Mouse (Mus musculus) hindbrain, embryonic 13.5 days (tissue): ENCODE results near the gene Eif4enif1. TPM values are rescaled to one million over a fixed set of nuclear protein-coding genes. Genes with fewer than 3 reads are reported as not detected.
A peak's percentile ranks its signal among the peaks of the same experiment; 100 is the strongest.
"Not testable (repeated sequence)": the region's sequence is repeated elsewhere in the genome, so short reads cannot be mapped to it uniquely, and the experiment has no call there.

Experiments
- ATAC-seq: fragments of 200-750 bp; cut with Nextera tagmentation; 2 replicates; pipeline ENCODE4 v1.8.0; 2017; ENCODE audit warnings: moderate TSS enrichment; ENCODE audit not compliant: low FRiP score
- H3K27ac ChIP-seq: fragments of 300-500 bp; sonication (generic); 2 replicates; pipeline ENCODE4 v1.5.1; 2015; ENCODE audit warnings: inconsistent platforms, mild to moderate bottlenecking, moderate library complexity
- H3K27me3 ChIP-seq: fragments of 300-500 bp; sonication (generic); 2 replicates; pipeline ENCODE4 v1.6.1; 2015; ENCODE audit warnings: mild to moderate bottlenecking, inconsistent platforms
- H3K36me3 ChIP-seq: fragments of 300-500 bp; sonication (generic); 2 replicates; pipeline ENCODE4 v1.6.1; 2015; ENCODE audit warnings: mild to moderate bottlenecking, inconsistent platforms
- H3K4me1 ChIP-seq: fragments of 300-500 bp; sonication (generic); replicated peaks from 2 replicates; pipeline ENCODE4 v1.6.1; 2015; ENCODE audit warnings: inconsistent platforms
- H3K4me2 ChIP-seq: fragments of 300-500 bp; sonication (generic); 2 replicates; pipeline ENCODE4 v1.6.1; 2015; ENCODE audit warnings: inconsistent platforms, mild to moderate bottlenecking, moderate library complexity
- H3K4me3 ChIP-seq: fragments of 300-500 bp; sonication (generic); 2 replicates; pipeline ENCODE4 v1.5.1; 2015; ENCODE audit warnings: mild to moderate bottlenecking, inconsistent platforms
- H3K9ac ChIP-seq: fragments of 300-500 bp; sonication (generic); 2 replicates; pipeline ENCODE4 v1.6.1; 2015; ENCODE audit warnings: mild to moderate bottlenecking, inconsistent platforms
- H3K9me3 ChIP-seq: fragments of 300-500 bp; sonication (generic); 2 replicates; pipeline ENCODE4 v1.6.1; 2016; ENCODE audit warnings: inconsistent platforms
- WGBS: fragments of 180-500 bp; shearing (Covaris S2); methylation state at CpG from one replicate; pipeline ENCODE4 v1.1.7; 2015; 5-methylcytosine and 5-hydroxymethylcytosine counted together
- polyA plus RNA-seq: library from polyadenylated mRNA; unstranded; fragments of >200 nt; fragmentation: Nextera tagmentation; extraction: Ambion mirVana; gene quantifications from 2 replicates; pipeline ENCODE4 v1.2.1, GENCODE M21; 2015

Eif4enif1 gene
- polyA plus RNA-seq, 1 experiment from 2014 or later = 52.4 TPM

DNA sequence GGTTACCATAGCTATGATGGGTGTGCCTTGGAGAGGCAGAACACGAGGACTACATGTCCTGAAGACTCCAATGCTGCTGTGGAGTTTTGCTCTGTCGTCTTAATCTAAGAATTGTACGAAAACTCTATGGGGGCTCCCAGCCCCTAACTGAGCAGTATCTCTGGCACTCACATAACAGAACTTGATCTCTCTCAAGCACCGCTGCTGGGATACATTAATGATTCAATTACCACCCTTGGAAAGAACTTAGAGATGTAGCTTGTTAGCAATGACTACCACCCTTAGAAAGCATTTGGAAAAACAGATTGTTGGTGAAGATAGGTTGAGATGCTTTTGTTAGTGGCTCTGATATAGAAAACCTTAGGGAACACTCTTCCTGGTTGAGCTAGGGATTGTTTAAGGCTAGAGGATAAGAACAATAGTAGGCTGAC, 34.6 kb upstream of the Eif4enif1 start:
- not testable (repeated sequence) for H3K27me3 ChIP-seq, H3K4me2 ChIP-seq, H3K27ac ChIP-seq, H3K4me1 ChIP-seq, H3K4me3 ChIP-seq, H3K9ac ChIP-seq, H3K36me3 ChIP-seq
- peak; percentile 14 for ATAC-seq
- H3K9me3 ChIP-seq = peaks cover 20% of the 10 kb centered on the region
- 77% methylated on average over 4 of the region's 4 CpGs for WGBS

- not testable (repeated sequence) for H3K4me2 ChIP-seq, H3K9ac ChIP-seq, H3K4me1 ChIP-seq, H3K27me3 ChIP-seq, H3K36me3 ChIP-seq, H3K4me3 ChIP-seq, H3K27ac ChIP-seq
- ATAC-seq = peak; percentile 29; the same call in 1 of the 2 replicates
- WGBS = 71% methylated on average over 2 of the region's 2 CpGs
- peaks cover 25% of the 10 kb centered on the region for H3K9me3 ChIP-seq
These were observed 33.1 kb upstream of the Eif4enif1 start for GRCm38 (mm10) chr11:3169042-3169441.

GRCm38 (mm10) chr11:3171931-3172330, 30.3 kb upstream of the Eif4enif1 start:
- H3K4me1 ChIP-seq, H3K36me3 ChIP-seq, H3K4me3 ChIP-seq, H3K27ac ChIP-seq, H3K4me2 ChIP-seq, ATAC-seq, H3K27me3 ChIP-seq, H3K9ac ChIP-seq: not testable (repeated sequence)
- H3K9me3 ChIP-seq = peaks cover 22% of the 10 kb centered on the region
- WGBS = 76% methylated on average over 1 of the region's 1 CpGs

DNA sequence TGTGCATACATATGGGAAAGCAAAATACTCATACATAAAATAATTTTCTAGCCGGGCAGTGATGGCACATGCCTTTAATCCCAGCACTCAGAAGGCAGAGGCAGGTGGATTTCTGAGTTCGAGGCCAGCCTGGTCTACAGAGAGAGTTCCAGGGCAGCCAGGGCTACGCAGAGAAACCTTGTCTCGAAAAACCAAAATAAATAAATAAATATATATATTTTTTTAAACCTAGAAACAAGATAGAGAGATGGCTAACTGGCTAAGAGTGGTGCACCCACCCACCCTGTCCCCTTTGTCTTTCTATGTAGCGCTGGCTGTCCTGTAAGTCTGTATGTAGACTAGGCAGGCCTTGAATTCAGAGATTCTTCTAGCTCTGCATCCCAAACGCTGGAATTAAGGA, 29.7 kb upstream of the Eif4enif1 start:
- not testable (repeated sequence) for H3K4me2 ChIP-seq, H3K27me3 ChIP-seq, H3K4me3 ChIP-seq, ATAC-seq, H3K36me3 ChIP-seq, H3K4me1 ChIP-seq, H3K9ac ChIP-seq, H3K27ac ChIP-seq
- H3K9me3 ChIP-seq = peaks cover 19% of the 10 kb centered on the region
- 53% methylated on average over 4 of the region's 6 CpGs for WGBS

DNA sequence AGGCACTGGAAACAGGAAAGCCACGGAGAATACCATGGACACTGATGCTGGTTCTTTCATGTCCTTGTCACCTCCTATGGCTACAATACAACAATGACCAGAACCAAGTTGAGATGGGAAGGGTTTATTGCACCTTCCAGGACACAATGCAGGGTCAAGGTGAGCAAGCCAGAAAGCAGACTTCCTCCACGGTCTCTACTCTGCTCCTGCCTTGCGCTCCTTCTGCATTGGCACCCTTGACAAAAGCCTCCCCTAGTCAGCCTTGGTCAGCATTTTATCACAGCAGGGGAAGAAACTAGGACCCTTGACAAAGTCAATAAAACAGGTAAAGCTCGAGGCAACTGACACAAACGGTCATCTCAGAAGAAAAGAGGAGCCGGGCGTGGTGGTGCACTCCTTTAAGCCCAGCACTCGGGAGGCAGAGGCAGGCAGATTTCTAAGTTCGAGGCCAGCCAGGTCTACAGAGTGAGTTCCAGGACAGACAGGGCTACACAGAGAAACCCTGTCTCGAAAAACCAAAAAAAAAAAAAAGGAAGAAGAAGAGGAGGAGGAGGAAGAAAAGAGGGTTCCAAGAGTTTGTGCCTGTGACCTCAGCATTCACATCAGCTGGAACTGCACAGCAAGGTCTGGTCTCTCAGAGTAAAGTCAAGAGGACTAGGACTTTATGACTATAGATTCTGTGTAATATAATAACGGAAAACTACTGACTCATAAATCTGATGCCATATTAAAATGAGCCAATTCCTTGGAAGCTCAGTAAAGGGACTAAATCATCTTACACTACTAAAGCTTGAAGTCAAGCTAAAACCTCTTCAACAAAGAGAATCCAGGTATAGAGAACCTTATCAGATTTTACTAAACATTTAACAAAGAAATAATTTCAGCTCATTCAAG, 28.5 kb upstream of the Eif4enif1 start:
- H3K4me3 ChIP-seq, H3K27me3 ChIP-seq, H3K4me2 ChIP-seq, H3K36me3 ChIP-seq, H3K4me1 ChIP-seq, H3K9ac ChIP-seq, H3K27ac ChIP-seq: not testable (repeated sequence)
- WGBS = 85% methylated on average over 11 of the region's 11 CpGs
- ATAC-seq = peak; percentile 34
- H3K9me3 ChIP-seq = peaks cover 14% of the 10 kb centered on the region

GRCm38 (mm10) chr11:3178968-3179725, 23.0 kb upstream of the Eif4enif1 start:
- H3K4me1 ChIP-seq, H3K27ac ChIP-seq, H3K4me3 ChIP-seq, H3K9ac ChIP-seq, H3K4me2 ChIP-seq, H3K36me3 ChIP-seq, ATAC-seq, H3K27me3 ChIP-seq: not testable (repeated sequence)
- 87% methylated on average over 6 of the region's 6 CpGs for WGBS
- H3K9me3 ChIP-seq = peaks cover 11% of the 10 kb centered on the region

DNA sequence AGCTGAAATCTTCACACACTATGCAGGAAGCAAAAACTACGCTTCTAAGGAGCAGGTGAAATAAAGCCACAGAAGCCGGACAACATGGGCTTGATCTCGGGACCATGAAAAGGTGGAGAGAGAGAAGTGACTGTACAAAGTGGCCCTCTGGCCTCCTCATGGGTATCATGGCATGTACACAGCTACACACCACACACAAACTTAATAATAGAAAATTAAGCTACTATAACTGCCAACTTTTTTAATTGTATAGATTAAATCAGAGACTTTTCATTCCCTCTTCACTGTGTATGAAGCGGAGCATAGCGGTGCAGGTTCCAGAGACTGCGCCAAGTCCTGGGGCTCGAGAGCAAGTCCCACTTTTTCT, 22.5 kb upstream of the Eif4enif1 start:
- WGBS = 89% methylated on average over 7 of the region's 7 CpGs
- H3K9me3 ChIP-seq = peaks cover 11% of the 10 kb centered on the region
- H3K27me3 ChIP-seq, H3K4me3 ChIP-seq, H3K4me2 ChIP-seq, H3K36me3 ChIP-seq, H3K4me1 ChIP-seq, H3K9ac ChIP-seq, ATAC-seq, H3K27ac ChIP-seq: not testable (repeated sequence)

GRCm38 (mm10) chr11:3180510-3181160, 21.6 kb upstream of the Eif4enif1 start:
- not testable (repeated sequence) for H3K36me3 ChIP-seq, H3K4me3 ChIP-seq, H3K9ac ChIP-seq, H3K27me3 ChIP-seq, H3K4me2 ChIP-seq, ATAC-seq, H3K4me1 ChIP-seq, H3K27ac ChIP-seq
- WGBS = 73% methylated on average over 6 of the region's 6 CpGs
- peaks cover 11% of the 10 kb centered on the region for H3K9me3 ChIP-seq

DNA sequence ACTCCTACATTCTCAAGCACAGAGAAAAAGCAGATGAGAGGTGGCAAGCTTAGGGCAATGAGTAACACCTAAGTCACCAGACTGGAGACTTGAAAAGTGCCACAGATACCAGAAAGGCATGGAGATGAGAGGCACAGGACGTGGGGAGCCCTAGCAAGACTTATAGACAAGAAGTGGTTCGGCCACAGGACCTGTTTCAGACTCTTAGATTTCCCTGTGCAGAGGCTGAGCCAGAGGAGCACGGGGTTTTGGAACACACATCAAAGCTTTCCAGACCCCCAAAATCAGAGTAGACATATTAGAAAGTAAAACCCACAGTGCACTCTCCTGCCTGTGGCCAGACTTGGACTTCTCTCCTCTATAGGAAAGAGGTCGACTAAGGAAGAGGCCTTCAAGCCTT, 20.9 kb upstream of the Eif4enif1 start:
- WGBS = 60% methylated on average over 4 of the region's 4 CpGs
- H3K4me1 ChIP-seq, H3K36me3 ChIP-seq, H3K27me3 ChIP-seq, H3K4me3 ChIP-seq, ATAC-seq, H3K27ac ChIP-seq, H3K9ac ChIP-seq, H3K4me2 ChIP-seq: not testable (repeated sequence)
- peaks cover 11% of the 10 kb centered on the region for H3K9me3 ChIP-seq

DNA sequence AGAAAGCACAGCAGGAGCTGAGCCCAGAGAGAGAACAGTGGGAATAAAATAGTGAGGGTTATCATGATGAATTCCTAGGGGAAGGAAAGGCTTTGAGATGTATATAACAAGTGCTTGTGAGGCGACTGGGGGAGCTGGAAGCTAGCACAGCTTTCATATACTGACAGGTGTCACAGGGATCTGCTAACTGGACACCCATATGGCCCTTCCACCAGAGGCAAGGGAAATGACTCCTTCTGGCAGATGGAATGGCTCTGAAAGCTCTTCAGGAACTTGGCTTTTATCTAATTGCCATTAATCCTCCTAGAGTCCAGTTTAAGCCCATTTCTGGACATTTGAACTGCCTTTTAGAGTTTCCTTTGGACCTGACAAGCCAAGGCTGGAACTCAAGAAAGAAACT, 20.2 kb upstream of the Eif4enif1 start:
- H3K27me3 ChIP-seq, H3K27ac ChIP-seq, ATAC-seq, H3K4me2 ChIP-seq, H3K4me1 ChIP-seq, H3K4me3 ChIP-seq, H3K9ac ChIP-seq, H3K36me3 ChIP-seq: not testable (repeated sequence)
- H3K9me3 ChIP-seq = peaks cover 11% of the 10 kb centered on the region
- WGBS = 45% methylated on average over 1 of the region's 1 CpGs

- H3K4me1 ChIP-seq, H3K9ac ChIP-seq, ATAC-seq, H3K27me3 ChIP-seq, H3K4me2 ChIP-seq, H3K4me3 ChIP-seq, H3K36me3 ChIP-seq, H3K27ac ChIP-seq: not testable (repeated sequence)
- 82% methylated on average over 1 of the region's 1 CpGs for WGBS
- H3K9me3 ChIP-seq = peaks cover 11% of the 10 kb centered on the region
These were observed 19.5 kb upstream of the Eif4enif1 start for GRCm38 (mm10) chr11:3182707-3183106.

DNA sequence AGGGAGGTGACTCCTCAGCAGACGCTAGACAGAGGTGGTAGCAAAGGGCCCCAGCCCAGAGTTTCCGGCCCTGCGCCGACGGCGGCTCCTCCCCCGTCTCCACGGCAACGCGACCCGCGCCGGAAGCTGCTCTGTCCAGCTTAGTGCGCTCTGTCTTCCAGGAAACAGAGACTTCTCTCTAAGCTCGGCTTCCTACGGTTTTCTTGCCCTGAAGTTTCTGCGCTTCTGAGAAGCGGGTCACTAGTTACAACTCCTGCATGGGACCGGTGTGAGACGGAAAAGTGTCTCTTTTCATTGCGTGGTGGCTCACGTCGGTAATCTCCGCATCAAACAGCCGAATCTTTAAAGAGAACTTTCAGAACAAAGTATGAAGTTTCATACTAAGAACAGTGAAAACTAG, 8.8 kb upstream of the Eif4enif1 start, which contains the start of gene Sfi1:
Sfi1 (minus strand) TSS at position 101 of the 400 bp plus-strand sequence.
- Histone ChIP-seq H3K4me2 (no peak within 1 kb of the TSS), H3K4me1 (no peaks in the 10 kb centered on the region), H3K27ac (no peak within 1 kb of the TSS), H3K27me3 (no peaks in the 10 kb centered on the region), H3K9ac (no peak within 1 kb of the TSS), H3K36me3 (no peaks in the 10 kb centered on the region), H3K9me3 (no peaks in the 10 kb centered on the region), H3K4me3 (no peak within 1 kb of the TSS)
- no peak for ATAC-seq
- WGBS = 86% methylated on average over 25 of the region's 25 CpGs
